Mouse (Mus musculus): ENCODE data around the gene Icosl.

DNA sequence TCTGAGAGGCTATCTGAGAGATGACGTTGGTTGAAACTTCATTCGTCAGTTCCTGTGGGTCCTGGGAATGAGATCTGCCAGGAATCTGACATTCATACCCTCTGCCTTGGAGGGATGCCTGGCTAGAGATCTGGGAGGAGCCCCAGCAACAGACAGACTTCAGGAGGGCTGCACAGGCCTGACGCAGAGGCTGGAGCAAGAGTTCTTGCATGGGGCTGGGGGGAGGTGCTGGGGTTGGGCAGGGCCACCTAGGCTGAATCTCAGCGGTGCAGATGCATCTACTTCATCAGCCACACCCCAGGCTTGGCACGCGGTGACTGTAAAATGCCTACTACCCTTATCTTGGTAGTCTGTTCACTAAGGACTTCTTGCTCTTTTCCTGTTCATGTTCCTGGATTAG, 21.1 kb downstream of the Icosl start:
- TF ChIP-seq MAX (IDR thresholded peaks at IDR 0.05; ENCODE audit: low read length): no peak
- no peak for TF ChIP-seq E2F4 (IDR thresholded peaks at IDR 0.05; ENCODE audit: borderline replicate concordance, low read depth, low read length)
- TF ChIP-seq CHD1 (IDR thresholded peaks at IDR 0.05; ENCODE audit: low read depth, low read length): no peak
- TF ChIP-seq ZMIZ1 (IDR thresholded peaks at IDR 0.05; ENCODE audit: low read depth, low read length): no peak
- TF ChIP-seq POLR2A (IDR thresholded peaks at IDR 0.05; ENCODE audit: control insufficient read depth in 1 of 2, insufficient read depth in 1 of 2, low read depth in 1 of 2, low read length in 2 of 2, poor library complexity in 1 of 2): no peak
- TF ChIP-seq CTCF (IDR thresholded peaks at IDR 0.05 in 2 of 3, conservative IDR thresholded peaks at IDR 0.05 in 1 of 3; ENCODE audit: control insufficient read depth in 1 of 3, insufficient read depth in 1 of 3, low read depth in 2 of 3, low read length in 3 of 3, poor library complexity in 1 of 3, severe bottlenecking in 1 of 3): no peak

Measured in MEL (cell line).